Mouse (Mus musculus) forebrain, embryonic 16.5 days (tissue): Measurements from ENCODE around the gene Vps45. TPM values are rescaled to one million over a fixed set of nuclear protein-coding genes. Genes with fewer than 3 reads are reported as not detected.

Source experiments
- ATAC-seq: fragments of 200-750 bp; cut with Nextera tagmentation; 2 replicates; pipeline ENCODE4 v1.8.0; 2017; ENCODE audit warnings: mild to moderate bottlenecking, moderate library complexity
- H3K27ac ChIP-seq: fragments of 300-500 bp; sonication (generic); 2 replicates; pipeline ENCODE4 v1.5.1; 2014; ENCODE audit warnings: low read length, control low read depth
- H3K27me3 ChIP-seq: fragments of 300-500 bp; sonication (generic); replicated peaks from 2 replicates; pipeline ENCODE4 v1.6.1; 2014; ENCODE audit warnings: low read length; ENCODE audit not compliant: control insufficient read depth, insufficient read depth
- H3K36me3 ChIP-seq: fragments of 300-500 bp; sonication (generic); 2 replicates; pipeline ENCODE4 v1.6.1; 2014; ENCODE audit not compliant: control insufficient read depth, insufficient read depth
- H3K4me1 ChIP-seq: fragments of 300-500 bp; sonication (generic); replicated peaks from 2 replicates; pipeline ENCODE4 v1.6.1; 2014; ENCODE audit warnings: low read length; ENCODE audit not compliant: control insufficient read depth, insufficient read depth
- H3K4me2 ChIP-seq: fragments of 300-500 bp; sonication (generic); 2 replicates; pipeline ENCODE4 v1.6.1; 2014; ENCODE audit warnings: mild to moderate bottlenecking, low read length, control low read depth
- H3K4me3 ChIP-seq: fragments of 300-500 bp; sonication (generic); replicated peaks from 2 replicates; pipeline ENCODE4 v1.5.1; 2014; ENCODE audit warnings: mild to moderate bottlenecking, low read length, control low read depth
- H3K9ac ChIP-seq: fragments of 300-500 bp; sonication (generic); replicated peaks from 2 replicates; pipeline ENCODE4 v1.6.1; 2014; ENCODE audit warnings: low read depth, low read length, control low read depth
- H3K9me3 ChIP-seq: fragments of 300-500 bp; sonication (generic); 2 replicates; pipeline ENCODE4 v1.6.1; 2016; ENCODE audit warnings: low read length; ENCODE audit not compliant: control insufficient read depth
- WGBS: fragments of 180-500 bp; shearing (Covaris S2); extraction: QIAGEN DNeasy Blood & Tissue Kit; methylation state at CpG from one replicate; pipeline ENCODE4 v1.1.7; 2014; 5-methylcytosine and 5-hydroxymethylcytosine counted together
- polyA plus RNA-seq: library from polyadenylated mRNA; unstranded; fragments of >200 nt; fragmentation: Nextera tagmentation; extraction: Ambion mirVana; gene quantifications from 2 replicates; pipeline ENCODE4 v1.2.1, GENCODE M21; 2015

The Vps45 gene
- polyA plus RNA-seq, 1 experiment from 2014 or later = 55.3 TPM

DNA sequence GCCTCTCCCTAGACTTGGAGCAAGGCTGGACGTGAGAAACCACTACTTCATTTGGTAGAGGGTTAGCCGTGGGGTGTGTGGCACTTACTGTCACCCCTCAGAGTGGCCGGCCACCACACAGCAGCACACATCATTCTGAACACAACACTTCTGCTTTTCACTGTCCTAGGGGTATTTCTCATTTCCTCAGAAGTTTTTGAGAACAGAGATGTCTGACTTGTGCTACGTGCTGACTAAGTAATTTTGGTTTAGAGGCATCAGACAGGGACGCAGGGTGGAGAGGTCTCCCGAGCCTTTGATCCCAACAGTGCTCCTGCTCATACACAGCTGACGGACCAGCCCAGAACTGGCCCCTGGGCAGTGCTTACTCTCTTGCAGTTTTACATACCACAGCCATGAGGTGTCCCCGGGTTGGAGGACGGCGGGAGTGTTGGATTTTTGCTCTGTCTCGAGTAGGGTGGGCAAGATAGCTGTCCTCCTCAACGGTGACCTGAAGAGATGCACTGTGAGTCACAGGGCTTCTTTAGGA, 67.8 kb downstream of the Vps45 start:
- no peak overlapping the region for H3K9ac ChIP-seq
- no peak overlapping the region for H3K4me2 ChIP-seq
- peaks cover 37% of the 10 kb centered on the region for H3K4me1 ChIP-seq
- no peaks in the 10 kb centered on the region for H3K9me3 ChIP-seq
- H3K4me3 ChIP-seq = no peak overlapping the region
- H3K36me3 ChIP-seq = peaks cover 29% of the 10 kb centered on the region
- no peaks in the 10 kb centered on the region for H3K27me3 ChIP-seq
- no peak for ATAC-seq
- no peak overlapping the region for H3K27ac ChIP-seq
- WGBS = 87% methylated on average over 12 of the region's 12 CpGs

DNA sequence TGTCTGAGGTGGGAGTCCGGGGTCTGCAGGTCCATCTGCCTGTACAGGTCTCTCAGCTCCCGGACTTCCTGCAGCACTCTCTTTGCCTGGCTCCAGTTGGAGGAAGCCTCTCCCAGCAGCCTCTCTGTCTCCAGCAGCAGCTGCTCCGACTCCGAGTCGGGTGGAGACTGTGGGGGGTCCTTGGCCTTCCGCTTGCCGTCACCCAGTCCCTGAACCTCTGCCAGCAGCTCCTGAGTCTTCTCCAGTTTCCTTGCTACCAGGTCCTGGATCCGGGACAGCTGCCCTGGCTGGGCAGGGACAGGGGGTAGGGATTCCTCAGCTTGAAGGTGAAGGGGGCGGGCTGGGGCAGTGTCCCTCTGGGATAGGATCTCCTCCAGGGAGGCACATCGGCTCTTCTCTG, 69.3 kb downstream of the Vps45 start:
- no peak overlapping the region for H3K4me2 ChIP-seq
- H3K4me1 ChIP-seq = peaks cover 43% of the 10 kb centered on the region
- no peaks in the 10 kb centered on the region for H3K9me3 ChIP-seq
- H3K4me3 ChIP-seq = no peak overlapping the region
- 50% methylated on average over 10 of the region's 10 CpGs for WGBS
- ATAC-seq = no peak
- H3K36me3 ChIP-seq = peaks cover 29% of the 10 kb centered on the region
- no peaks in the 10 kb centered on the region for H3K27me3 ChIP-seq
- H3K27ac ChIP-seq = no peak overlapping the region
- no peak overlapping the region for H3K9ac ChIP-seq

DNA sequence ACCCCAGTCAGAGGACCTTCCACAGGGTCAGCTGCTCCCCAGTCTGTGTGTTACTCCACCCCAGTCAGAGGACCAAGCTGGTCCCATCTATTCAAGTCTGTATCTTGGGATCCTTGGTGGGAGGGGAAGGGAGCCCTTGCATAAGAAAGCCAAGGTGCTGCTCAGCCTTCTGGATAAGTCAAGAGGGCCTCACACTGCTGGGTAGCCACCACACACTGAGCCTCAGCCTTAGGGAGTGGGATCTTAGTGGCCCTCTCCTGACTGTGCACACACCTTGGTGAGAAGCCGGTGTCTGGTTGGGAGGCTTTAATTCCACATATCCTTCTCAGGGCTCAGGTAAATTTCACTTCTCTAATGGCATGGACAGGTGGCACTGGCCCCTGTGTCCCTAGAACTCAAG, 70.1 kb downstream of the Vps45 start:
- Histone ChIP-seq H3K27ac (no peak overlapping the region), H3K9ac (no peak overlapping the region), H3K4me1 (peaks cover 34% of the 10 kb centered on the region), H3K4me2 (no peak overlapping the region), H3K36me3 (peaks cover 29% of the 10 kb centered on the region), H3K27me3 (no peaks in the 10 kb centered on the region), H3K9me3 (no peaks in the 10 kb centered on the region), H3K4me3 (no peak overlapping the region)
- 100% methylated on average over 1 of the region's 1 CpGs for WGBS
- no peak for ATAC-seq

DNA sequence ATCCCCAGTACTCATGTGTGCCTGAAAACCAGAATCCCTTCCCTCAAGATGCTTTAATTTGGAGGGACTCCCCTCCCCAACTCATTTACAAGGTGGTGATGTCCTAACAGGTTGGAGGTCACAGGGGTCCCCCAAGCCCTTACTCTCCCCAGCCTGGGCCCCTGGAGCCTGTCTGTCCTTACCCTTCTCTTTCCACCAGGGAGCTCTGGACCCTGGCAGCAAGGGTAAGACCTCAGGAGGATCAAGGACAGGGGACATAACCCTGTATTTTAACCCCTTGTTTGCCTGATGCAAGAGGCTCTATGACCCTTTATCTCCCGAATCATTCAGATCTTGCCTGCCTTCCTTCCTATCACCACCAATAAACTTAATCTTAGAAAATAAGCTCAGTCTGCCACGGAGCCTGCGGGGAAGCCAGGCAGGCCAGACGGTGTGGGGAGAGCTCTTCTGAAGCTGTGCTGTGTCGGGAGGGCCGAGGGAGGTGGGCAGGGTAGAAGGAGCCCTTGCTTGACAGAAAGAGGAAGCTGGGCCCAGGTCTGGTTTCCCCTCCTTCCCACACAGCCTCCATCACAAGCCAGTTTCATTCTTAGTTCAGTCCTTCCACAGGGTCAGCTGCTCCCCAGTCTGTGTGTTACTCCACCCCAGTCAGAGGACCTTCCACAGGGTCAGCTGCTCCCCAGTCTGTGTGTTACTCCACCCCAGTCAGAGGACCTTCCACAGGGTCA, 70.7 kb downstream of the Vps45 start:
- Histone ChIP-seq H3K4me1 (peaks cover 29% of the 10 kb centered on the region), H3K9ac (no peak overlapping the region), H3K36me3 (peaks cover 29% of the 10 kb centered on the region), H3K9me3 (no peaks in the 10 kb centered on the region), H3K4me2 (no peak overlapping the region), H3K4me3 (no peak overlapping the region), H3K27ac (no peak overlapping the region), H3K27me3 (no peaks in the 10 kb centered on the region)
- 81% methylated on average over 6 of the region's 6 CpGs for WGBS
- ATAC-seq = no peak

DNA sequence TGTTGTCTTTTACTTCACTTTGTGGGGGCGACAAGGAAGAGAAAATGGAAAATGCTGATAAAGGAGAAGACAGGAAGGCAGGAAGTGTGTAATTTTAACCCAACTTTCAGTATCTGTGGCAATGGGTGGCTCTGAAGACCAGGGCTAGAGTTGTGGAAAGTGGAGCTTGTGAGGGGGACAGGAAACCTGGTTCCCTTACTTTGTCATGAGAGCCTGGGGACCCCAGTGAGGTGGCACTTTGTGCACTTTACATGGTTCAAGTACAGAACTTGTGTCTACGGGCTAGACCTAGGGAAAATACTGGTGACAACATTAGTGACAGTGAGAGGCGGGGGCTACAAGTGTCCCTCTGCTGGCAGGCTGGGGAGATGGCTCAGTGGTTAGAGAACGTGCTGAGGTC, 71.3 kb downstream of the Vps45 start:
- Histone ChIP-seq H3K27me3 (no peaks in the 10 kb centered on the region), H3K9me3 (no peaks in the 10 kb centered on the region), H3K4me1 (peaks cover 23% of the 10 kb centered on the region), H3K36me3 (peaks cover 28% of the 10 kb centered on the region), H3K9ac (no peak overlapping the region), H3K27ac (peak overlapping the region; percentile 20; the same call in 1 of the 2 replicates), H3K4me2 (no peak overlapping the region), H3K4me3 (no peak overlapping the region)
- no peak for ATAC-seq
- 70% methylated on average over 4 of the region's 4 CpGs for WGBS

DNA sequence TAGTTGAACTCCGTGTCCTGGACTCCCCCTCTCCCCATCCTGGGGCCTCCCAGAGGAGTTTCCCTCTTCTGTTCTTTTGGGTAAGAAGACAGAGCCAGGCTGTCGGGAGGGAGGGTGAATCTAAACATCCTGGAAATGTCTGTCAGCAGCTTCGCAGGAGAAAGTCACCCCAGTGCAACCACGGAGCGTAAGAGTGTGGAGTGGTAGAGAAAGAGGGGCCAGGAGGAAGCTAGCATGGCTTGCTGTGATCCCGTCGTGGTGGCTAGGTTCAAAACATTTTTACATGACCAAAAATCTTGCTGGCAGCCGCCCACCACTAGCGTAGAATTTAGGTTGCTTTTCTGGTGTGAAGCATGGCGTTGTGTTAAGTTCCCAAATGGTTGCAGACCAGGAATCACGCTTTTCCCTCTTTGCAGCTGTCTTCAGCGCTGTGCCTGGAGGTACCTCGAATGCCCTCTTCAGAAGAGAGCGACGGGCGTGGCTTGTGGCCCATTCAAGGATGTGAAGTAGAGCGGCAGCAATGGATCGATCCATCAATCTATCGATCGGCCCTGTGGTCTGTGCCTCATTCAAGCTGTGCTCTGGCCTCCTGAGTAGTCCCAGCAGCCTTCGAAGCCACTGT, 72.2 kb downstream of the Vps45 start:
- Histone ChIP-seq H3K27me3 (no peaks in the 10 kb centered on the region), H3K36me3 (peaks cover 20% of the 10 kb centered on the region), H3K9me3 (no peaks in the 10 kb centered on the region), H3K27ac (peak overlapping the region; percentile 89), H3K4me3 (peak overlapping the region; percentile 21), H3K4me2 (peak overlapping the region; percentile 35), H3K4me1 (peaks cover 23% of the 10 kb centered on the region), H3K9ac (peak overlapping the region; percentile 30)
- WGBS = 3% methylated on average over 21 of the region's 21 CpGs
- ATAC-seq = peak; percentile 12

DNA sequence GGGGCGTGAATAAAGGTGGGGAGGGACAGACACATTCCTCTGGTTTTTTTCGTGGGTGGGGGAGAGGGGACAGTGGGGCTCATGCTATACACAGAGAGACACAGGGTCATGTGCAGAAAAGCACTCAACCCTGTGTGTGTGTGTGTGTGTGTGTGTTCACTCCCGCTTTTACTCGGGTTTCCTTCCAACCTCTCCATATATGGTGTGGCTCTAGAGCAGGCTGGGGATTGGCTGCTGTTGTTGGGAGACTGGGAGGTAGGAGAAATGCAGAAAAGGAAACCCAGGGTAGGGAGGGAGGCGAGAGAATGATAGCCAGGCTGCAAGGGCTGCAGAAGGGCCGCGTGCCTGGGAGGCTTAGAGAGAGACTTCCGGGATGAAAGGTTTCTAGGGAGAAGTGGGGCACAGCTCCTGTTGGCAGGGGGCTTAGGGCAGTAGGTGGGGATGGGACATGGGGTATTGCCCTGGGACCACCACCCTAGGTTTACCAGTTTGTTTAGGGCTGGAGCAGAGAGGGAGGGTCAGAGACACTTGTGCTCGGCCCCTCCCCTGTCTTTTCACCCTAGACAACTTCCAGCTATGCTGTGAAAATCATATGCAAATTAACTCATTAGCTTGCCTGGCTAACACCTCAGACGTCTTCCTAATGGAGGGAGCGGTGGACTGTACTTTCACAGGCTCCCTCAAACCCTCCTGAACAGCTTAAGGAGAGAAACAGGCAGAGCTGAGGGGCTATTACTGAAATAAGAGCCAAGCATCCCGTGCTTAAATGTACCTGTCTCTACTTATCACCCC, 72.9 kb downstream of the Vps45 start:
- Histone ChIP-seq H3K27ac (peak overlapping the region; percentile 89), H3K4me3 (peak overlapping the region; percentile 21), H3K27me3 (no peaks in the 10 kb centered on the region), H3K9ac (peak overlapping the region; percentile 30), H3K36me3 (peaks cover 13% of the 10 kb centered on the region; the same call in 1 of the 2 replicates), H3K9me3 (no peaks in the 10 kb centered on the region), H3K4me2 (peak overlapping the region; percentile 35), H3K4me1 (peaks cover 23% of the 10 kb centered on the region)
- 1% methylated on average over 12 of the region's 12 CpGs for WGBS
- peak; percentile 96 for ATAC-seq

DNA sequence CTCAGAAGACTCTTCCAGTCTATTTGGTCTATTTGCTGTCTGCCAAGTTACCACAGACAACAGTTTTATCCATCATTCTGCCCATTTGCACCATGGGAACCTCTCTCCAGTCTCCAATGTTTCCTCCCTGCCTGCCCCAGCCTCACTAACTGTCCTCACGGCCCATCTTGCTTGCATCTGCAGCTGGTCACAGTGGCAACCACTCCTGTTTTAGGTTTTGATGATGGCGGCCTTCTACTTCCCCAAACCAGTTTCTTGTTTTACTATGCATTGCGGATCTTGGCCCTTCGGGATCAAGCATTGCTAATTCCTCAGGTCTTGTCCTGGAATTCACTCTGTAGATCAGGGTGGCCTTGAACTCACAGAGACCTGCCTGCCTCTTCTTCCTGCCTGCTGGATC, 76.1 kb downstream of the Vps45 start:
- Histone ChIP-seq H3K27me3 (no peaks in the 10 kb centered on the region), H3K27ac (no peak overlapping the region), H3K4me2 (no peak overlapping the region), H3K9me3 (no peaks in the 10 kb centered on the region), H3K9ac (no peak overlapping the region), H3K36me3 (no peaks in the 10 kb centered on the region), H3K4me3 (no peak overlapping the region), H3K4me1 (peaks cover 23% of the 10 kb centered on the region)
- 90% methylated on average over 4 of the region's 4 CpGs for WGBS
- no peak for ATAC-seq
